Mouse (Mus musculus) retina, postnatal 1 day (tissue): ENCODE measurements around the gene Krtap3-2.
"Not testable (repeated sequence)": the region's sequence is repeated elsewhere in the genome, so short reads cannot be mapped to it uniquely, and the experiment has no call there.

ENCODE experiments used
- DNase-seq: peaks from one replicate; pipeline ENCODE4 v3.0.0-alpha.2; 2012

Gene Krtap3-2

DNA sequence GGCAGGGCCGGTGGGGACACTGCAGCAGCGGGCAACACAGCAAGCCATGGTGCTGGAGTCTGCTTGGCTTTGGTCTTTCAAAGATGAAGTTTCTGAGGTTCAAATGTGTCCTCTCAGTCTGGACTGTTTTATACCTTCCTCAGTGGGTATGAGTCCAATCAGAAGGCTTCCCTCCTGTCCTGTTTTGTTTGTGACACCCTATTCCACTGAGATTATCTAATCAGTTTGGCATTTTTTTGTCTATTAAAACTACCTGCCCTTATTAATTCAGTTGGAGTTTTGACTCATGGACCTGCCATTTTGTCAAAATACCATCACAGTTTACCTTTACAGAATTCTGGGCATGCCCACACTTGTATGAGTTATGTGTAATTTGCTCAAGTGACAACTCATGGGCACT is at the start of gene Krtap3-2:
Krtap3-2 (minus strand) TSS at position 101 of the 400 bp plus-strand sequence.
- DNase-seq, result no peak

GRCm38 (mm10) chr11:99603208-99603607 is 46.6 kb upstream of the Krtap3-2 start, which contains the start of gene Gm11938:
TSS of gene Gm11938 (minus strand) at chr11:99603308.
- not testable (repeated sequence) for DNase-seq

- DNase-seq, result not testable (repeated sequence)
Measured at GRCm38 (mm10) chr11:99597742-99598141, 41.1 kb upstream of the Krtap3-2 start, which contains the start of gene Krtap9-3. TSS of gene Krtap9-3 (minus strand) at chr11:99598105.

DNA sequence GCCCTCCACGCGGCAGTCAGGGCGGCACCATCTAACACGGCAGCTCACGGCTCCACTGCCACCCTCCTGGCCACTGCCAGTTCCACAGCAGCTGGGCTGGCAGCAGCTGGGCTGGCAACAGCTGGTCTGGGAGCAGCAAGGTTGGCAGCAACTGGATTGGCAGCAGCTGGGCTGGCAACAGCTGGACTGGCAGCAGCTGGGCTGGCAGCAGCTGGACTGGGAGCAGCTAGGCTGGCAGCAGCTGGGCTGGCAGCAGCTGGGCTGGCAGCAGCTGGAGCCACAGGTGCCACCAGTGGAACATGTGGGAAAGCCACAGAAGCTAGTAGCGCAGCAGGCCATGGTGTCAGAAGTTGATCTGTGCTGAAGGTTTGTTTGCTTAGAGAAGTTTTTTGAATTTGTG is 34.3 kb upstream of the Krtap3-2 start, which contains the start of gene Krtap1-3:
Krtap1-3 (minus strand) TSS at position 359 of the 400 bp plus-strand sequence.
- no peak for DNase-seq

DNA sequence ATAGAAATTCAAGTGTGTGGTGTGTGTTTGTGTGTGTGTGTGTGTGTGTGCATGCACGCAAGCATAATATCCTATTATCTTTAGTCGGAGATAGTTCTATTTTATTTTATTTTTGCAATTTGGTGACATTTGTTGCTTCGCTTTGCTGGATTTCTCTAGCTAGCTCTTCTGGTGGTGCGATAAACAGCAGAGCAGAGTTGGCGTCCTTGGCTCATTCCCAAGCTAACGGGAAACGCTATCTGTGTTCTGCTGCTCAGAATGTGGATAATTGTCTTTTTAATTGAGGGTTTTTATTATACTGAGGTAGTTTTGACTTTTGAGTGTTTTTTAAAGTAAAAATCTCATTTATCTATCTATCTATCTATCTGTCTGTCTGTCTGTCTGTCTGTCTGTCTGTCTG is 28.4 kb upstream of the Krtap3-2 start:
- no peak for DNase-seq

DNA sequence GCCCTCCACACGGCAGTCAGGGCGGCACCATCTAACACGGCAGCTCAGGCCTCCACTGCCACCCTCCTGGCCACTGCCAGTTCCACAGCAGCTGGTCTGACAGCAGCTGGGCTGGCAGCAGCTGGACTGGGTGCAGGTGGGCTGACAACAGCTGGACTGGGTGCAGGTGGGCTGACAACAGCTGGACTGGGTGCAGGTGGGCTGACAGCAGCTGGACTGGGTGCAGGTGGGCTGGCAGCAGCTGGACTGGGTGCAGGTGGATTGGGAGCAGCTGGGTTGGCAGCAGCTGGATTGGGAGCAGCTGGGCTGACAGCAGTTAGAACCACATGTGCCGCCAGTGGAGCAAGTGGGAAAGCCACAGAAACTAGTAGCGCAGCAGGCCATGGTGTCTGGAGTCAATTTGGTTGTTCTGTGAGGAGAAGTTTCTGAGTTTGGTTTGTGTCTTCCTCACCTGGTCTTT is 26.6 kb upstream of the Krtap3-2 start, which contains the start of gene Krtap1-4:
Krtap1-4 (minus strand) TSS at position 410 of the 460 bp plus-strand sequence.
- DNase-seq, result no peak

DNA sequence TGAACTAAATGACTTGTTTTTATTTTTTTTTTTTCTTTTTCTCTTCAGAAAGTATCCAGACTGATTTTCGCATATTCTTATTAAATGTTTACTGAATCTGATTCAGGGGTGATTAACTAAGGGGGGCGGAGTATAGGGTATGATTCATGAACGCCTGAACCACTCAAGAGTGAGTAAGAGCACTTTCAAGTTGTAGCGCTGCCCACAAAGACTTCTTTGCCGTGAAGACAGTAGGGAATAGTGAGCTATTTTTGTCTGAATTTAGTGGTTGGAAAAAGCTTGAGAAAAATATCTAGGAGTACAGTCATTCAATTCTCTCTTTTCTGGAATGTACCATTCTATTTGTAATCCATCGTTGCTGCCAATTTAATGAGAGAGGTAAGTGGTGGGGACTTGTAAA is 24.9 kb upstream of the Krtap3-2 start:
- DNase-seq, result no peak

GRCm38 (mm10) chr11:99581051-99581450 is 24.4 kb upstream of the Krtap3-2 start:
- no peak for DNase-seq

GRCm38 (mm10) chr11:99580636-99581035 is 24.0 kb upstream of the Krtap3-2 start, which contains the start of gene Krtap1-5:
TSS of gene Krtap1-5 (minus strand) at chr11:99581016.
- no peak for DNase-seq

DNA sequence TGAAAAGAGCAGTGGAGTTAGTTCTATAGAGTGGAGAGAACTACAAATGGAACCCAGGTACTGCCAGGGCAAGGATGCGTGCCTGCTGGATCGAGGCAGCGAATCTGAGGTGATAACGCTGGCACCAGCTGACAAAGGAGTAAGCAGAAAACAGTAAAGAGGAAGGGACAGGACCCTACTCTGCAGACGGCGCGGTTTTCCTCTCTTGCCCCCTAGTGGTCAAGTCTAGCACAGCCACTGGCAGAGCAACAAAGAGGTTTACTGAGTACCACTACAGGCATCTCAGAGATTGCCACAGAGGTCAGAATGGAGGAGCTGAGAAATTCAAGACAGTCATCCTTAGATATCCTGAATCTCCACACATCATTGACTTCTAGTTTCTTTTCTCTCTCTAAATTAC is 17.5 kb upstream of the Krtap3-2 start:
- DNase-seq, result peak; percentile 85

- DNase-seq, result no peak
Measured at GRCm38 (mm10) chr11:99573164-99573563, 16.5 kb upstream of the Krtap3-2 start.

DNA sequence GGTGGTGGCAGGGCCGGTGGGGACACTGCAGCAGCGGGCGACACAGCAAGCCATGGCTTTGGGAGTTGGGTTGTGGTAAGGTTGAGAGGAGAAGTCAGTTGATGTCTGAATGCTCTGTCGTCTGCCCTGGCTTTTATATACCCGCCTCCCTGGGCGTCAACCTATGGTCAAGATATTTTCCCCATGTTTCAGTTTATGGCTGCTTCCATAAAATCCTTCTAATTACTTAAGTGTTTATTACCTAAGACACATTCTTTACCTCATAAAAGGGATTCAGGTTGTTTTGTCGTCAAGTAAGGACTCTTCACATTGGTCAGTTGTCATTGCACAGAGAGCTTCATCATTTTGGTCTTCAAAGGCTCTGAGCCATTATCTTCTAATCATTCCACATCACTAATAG is 9.9 kb upstream of the Krtap3-2 start, which contains the start of gene Krtap3-1:
Krtap3-1 (minus strand) TSS at position 101 of the 400 bp plus-strand sequence.
- no peak for DNase-seq

DNA sequence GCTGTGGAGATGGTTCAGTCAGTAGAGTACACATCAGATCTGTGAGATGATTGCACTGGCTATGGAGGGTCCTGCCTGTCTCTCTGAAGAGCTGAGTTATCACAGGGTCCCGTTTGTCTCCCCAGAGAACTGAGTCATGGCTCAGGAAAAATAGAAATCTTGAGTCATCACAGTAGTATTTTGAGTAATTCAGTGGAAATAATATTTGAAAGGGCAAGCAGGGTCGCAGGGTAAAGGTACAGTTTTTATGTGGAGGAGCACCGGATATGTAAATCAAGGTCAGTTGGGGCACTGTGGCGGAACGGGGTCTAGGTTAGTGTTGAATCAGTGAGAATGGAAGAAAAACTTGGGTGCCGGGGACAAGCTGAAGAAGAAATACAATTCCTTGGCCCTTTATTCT is 5.9 kb upstream of the Krtap3-2 start:
- DNase-seq, result no peak

DNA sequence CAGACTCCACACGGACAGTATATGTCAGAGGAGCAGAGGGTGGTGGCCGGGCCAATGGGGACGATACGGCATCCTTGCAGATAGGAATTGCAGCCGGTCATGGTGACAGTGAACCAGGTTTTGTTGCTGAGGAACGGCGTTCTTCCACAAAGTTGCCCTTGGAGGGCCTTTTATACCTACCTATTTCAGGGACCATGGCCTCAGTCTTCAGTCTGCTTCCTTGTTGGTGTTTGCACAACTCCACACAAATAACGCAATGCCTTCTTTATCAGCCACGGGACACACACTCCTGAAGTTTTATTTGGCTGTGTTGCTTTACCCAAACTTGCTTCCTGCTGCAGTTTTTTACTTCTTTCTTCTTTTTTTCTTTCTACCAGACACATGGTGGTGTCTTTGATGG is 2.7 kb upstream of the Krtap3-2 start, which contains the start of gene Gm11939:
Gm11939 (minus strand) TSS at position 101 of the 400 bp plus-strand sequence.
- no peak for DNase-seq

- no peak for DNase-seq
Measured at GRCm38 (mm10) chr11:99557976-99558745, 1.5 kb upstream of the Krtap3-2 start.

GRCm38 (mm10) chr11:99556195-99556594 is 458 bp downstream of the Krtap3-2 start:
- DNase-seq, result no peak

DNA sequence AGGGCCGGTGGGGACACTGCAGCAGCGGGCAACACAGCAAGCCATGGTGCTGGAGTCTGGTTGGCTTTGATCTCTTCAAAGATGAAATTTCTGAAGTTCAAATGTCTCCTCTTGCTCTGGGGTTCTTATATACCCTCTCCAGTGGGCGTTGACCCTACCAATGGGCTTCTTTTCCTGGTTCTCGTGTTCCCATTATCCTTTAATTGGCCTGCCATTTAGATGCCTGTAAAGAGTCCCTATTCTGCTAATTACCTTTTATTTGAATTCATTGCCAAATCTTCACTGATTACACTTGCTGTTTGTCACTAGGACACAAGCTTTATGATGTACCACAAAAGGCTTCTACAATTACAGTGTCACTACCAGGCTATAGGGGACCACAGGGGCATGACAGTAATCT is 5.9 kb downstream of the Krtap3-2 start, which contains the start of gene Krtap3-3:
Krtap3-3 (minus strand) TSS at position 101 of the 400 bp plus-strand sequence.
- no peak for DNase-seq

DNA sequence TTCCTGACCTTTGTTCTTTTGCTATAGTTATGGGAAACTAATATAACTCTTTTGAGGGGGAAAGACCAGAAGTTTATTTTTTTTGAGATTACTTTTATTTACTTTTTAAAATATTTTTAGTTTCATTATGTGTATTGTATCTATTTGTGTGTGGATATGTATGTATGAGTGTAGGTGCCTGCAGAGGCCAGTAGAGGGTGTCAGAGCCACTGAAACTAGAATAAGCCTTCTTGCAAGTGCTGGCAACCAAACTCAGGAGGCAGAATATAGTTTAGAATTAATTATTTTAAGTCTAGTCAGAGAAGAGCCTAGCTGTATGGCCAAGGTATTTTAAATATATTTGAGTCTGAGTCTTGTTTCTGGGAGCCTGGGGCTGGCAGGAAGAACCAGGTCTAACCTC is 8.8 kb downstream of the Krtap3-2 start:
- DNase-seq, result no peak

- peak; percentile 94 for DNase-seq
Measured at GRCm38 (mm10) chr11:99539721-99540120, 16.9 kb downstream of the Krtap3-2 start.

DNA sequence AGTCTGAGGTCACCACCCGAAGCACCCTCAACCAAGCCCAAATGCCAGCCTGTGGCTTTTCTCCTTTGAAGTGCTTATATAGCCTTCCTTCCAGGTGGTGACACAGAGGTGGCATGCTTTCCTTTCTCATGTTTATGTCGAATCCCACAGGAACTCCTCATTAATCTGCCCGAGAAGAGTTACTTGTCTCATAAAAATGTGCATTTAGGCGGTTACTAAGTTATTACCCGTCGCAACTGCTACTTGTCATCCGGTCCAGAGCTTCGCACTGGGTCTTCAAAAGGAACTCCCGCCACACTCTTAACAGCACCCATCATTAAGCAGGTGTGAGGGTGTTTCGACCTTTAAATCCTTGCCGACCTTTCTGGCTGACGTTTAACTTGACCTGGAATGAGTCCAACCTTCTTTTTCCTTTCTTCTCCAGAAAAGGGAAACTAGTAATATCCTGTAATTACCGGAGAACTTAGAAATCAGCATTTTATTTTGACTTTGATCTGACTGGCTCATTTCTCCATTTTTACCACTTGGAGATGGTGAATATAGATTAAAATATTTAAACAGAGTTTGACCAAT is 35.3 kb downstream of the Krtap3-2 start, which contains the start of gene Krt39:
Krt39 (minus strand) TSS at position 51 of the 573 bp plus-strand sequence.
- DNase-seq, result no peak

DNA sequence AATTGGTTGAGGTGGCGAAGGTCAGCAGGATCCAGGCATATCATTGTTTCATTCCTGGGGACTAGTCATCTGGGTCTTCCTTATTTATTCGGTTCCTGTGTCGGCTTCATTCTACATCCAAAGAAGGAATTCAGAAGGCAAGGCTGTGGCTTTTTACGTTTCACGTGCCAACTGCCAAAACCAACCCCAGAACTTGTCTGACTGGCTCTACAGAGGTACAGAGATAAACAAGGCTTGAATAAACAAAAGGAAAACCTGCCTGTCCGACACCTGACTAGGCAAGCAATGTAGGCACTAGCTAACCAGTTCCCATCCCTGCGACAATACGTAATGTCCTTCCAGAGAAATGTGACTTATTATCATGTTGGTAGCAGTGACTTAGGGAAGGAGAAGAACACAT is 42.6 kb downstream of the Krtap3-2 start:
- DNase-seq, result no peak
